Mouse (Mus musculus) stomach, embryonic 16.5 days (tissue): Measurements from ENCODE around the gene Lrguk. TPM values are rescaled to one million over a fixed set of nuclear protein-coding genes. Genes with fewer than 3 reads are reported as not detected.

Source experiments
- ATAC-seq: fragments of 200-750 bp; cut with Nextera tagmentation; 2 replicates; pipeline ENCODE4 v1.8.0; 2017; ENCODE audit warnings: moderate number of reproducible peaks, moderate TSS enrichment; ENCODE audit not compliant: insufficient read depth, low FRiP score
- H3K27ac ChIP-seq: fragments of 300-500 bp; sonication (generic); 2 replicates; pipeline ENCODE4 v1.5.1; 2014; ENCODE audit warnings: low read length
- H3K27me3 ChIP-seq: fragments of 300-500 bp; sonication (generic); 2 replicates; pipeline ENCODE4 v1.6.1; 2014; ENCODE audit warnings: low read length, control low read depth, mixed read lengths; ENCODE audit not compliant: control insufficient read depth, insufficient read depth
- H3K36me3 ChIP-seq: fragments of 300-500 bp; sonication (generic); 2 replicates; pipeline ENCODE4 v1.6.1; 2014; ENCODE audit warnings: low read length; ENCODE audit not compliant: control insufficient read depth, insufficient read depth
- H3K4me1 ChIP-seq: fragments of 300-500 bp; sonication (generic); 2 replicates; pipeline ENCODE4 v1.6.1; 2014; ENCODE audit warnings: low read length, control low read depth, mixed read lengths; ENCODE audit not compliant: control insufficient read depth, insufficient read depth
- H3K4me2 ChIP-seq: fragments of 300-500 bp; sonication (generic); 2 replicates; pipeline ENCODE4 v1.6.1; 2014; ENCODE audit warnings: low read depth, low read length, mixed read lengths
- H3K4me3 ChIP-seq: fragments of 300-500 bp; sonication (generic); replicated peaks from 2 replicates; pipeline ENCODE4 v1.5.1; 2014; ENCODE audit warnings: mild to moderate bottlenecking, low read length
- H3K9ac ChIP-seq: fragments of 300-500 bp; sonication (generic); 2 replicates; pipeline ENCODE4 v1.6.1; 2014; ENCODE audit warnings: low read length
- H3K9me3 ChIP-seq: fragments of 300-500 bp; sonication (generic); replicated peaks from 2 replicates; pipeline ENCODE4 v1.6.1; 2016; ENCODE audit warnings: low read length, control low read depth; ENCODE audit not compliant: control insufficient read depth
- WGBS: fragments of 180-500 bp; shearing (Covaris S2); extraction: QIAGEN DNeasy Blood & Tissue Kit; methylation state at CpG from one replicate; pipeline ENCODE4 v1.1.7; 2014; 5-methylcytosine and 5-hydroxymethylcytosine counted together
- polyA plus RNA-seq: library from polyadenylated mRNA; unstranded; fragments of >200 nt; fragmentation: Nextera tagmentation; extraction: Ambion mirVana; gene quantifications from 2 replicates; pipeline ENCODE4 v1.2.1, GENCODE M21; 2015

The Lrguk gene
- polyA plus RNA-seq, 1 experiment from 2014 or later = 0.44 TPM

DNA sequence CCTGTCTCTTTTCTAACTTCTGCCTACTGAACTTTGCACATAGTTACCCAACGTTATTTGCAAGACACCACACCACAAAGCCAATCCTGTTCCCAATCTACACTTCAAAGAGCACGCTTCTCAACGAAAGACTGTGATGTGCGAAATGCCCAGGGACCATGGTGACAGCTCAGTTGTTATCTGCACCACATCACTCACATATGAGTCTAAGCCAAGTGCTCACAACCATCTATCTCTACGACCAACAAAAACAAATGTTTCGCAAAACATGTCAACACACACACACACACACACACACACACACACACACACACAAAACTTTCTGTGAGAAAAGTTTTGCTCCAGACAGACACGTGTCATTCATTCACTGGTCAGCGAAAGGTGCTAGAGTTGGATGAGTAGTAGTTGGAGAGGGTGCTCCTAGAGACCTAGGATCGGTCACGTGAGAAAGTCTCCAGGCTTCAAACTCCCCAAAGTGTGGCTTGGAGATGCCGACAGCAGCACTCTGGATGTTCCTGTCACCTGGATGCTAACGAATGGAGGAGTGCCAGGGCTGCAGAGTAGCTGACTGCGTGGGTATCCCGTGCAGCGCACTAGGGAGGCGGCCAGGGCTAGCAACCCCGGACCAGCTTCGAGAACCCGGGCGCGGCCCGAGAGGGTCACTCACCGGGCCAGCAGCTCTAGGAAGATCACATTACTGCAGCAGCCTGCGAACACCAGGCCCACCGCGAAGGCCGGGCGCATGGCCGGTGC is 147.0 kb downstream of the Lrguk start:
- Histone ChIP-seq H3K4me1 (peaks cover 6% of the 10 kb centered on the region), H3K4me2 (peak overlapping the region; percentile 58), H3K27me3 (no peaks in the 10 kb centered on the region), H3K4me3 (peak overlapping the region; percentile 86), H3K27ac (peak overlapping the region; percentile 72), H3K9me3 (no peaks in the 10 kb centered on the region), H3K36me3 (no peaks in the 10 kb centered on the region), H3K9ac (peak overlapping the region; percentile 85)
- peak; percentile 74 for ATAC-seq
- 2% methylated on average over 29 of the region's 29 CpGs for WGBS

DNA sequence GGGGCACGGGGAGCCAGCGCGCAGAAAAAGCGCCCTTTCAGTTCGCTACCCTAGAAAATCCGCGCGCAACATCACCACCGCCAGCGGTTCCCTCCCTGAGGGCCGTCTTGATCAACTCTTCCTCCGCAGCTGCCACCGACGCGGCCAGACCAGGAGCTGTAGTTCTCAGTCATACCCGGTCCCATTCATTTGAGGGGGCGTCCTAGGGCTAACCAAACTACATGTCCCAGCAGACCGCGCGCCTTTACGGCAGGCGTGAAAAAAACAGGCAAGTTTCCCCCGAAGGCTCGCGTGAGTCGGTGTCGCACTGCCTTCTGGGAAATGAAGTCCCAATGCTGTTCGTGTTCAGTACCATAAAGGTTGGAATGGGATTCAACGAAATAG is 147.6 kb downstream of the Lrguk start, which contains the start of gene Slc35b4:
Gene Slc35b4, minus strand, starts transcription at position 248 of the 384 bp plus-strand sequence.
- Histone ChIP-seq H3K4me2 (peak within 1 kb of the TSS; percentile 58), H3K27ac (peak within 1 kb of the TSS; percentile 72), H3K9me3 (no peaks in the 10 kb centered on the region), H3K9ac (peak within 1 kb of the TSS; percentile 85), H3K4me3 (peak within 1 kb of the TSS; percentile 86), H3K27me3 (no peaks in the 10 kb centered on the region), H3K4me1 (peaks cover 6% of the 10 kb centered on the region), H3K36me3 (no peaks in the 10 kb centered on the region)
- under 1% methylated on average over 29 of the region's 29 CpGs for WGBS
- peak; percentile 99 for ATAC-seq

DNA sequence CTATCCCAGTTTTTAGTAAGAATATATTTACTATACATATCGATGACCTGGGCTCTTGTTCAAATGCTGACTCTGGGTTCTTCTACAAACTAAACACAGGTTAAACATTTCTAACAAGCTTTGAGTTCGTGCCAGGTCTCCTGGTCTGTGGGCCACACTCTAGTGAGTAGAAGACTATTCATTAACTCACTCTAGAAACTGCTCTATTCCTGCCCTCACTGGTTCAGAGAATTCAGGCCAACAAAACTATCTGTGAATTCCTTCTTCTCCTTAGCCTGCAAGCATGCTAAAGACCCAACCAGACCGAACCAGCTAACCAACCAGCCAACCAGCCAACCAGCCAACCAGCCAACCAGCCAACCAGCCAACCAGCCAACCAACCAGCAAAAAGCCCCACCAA is 149.8 kb downstream of the Lrguk start:
- H3K27ac ChIP-seq = no peak overlapping the region
- WGBS = 78% methylated on average over 3 of the region's 3 CpGs

DNA sequence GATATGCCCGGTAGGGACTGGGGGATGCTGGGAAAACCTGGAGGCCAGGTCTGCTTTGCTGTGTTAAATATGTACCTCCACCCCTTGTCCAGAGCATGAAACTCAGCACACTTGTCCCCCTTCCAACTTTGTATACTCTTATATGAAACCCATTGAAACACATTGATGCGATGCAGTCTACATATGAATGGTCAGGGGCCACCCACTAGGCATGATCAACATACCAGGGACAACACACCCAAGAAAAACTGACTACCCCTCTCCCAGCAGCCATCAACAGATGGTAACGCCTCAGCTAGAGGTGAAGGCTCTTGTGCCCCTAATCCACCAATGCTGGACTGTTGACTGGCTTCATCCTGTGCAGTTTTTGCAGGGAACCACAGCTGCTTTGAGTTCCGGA is 150.7 kb downstream of the Lrguk start:
- H3K27ac ChIP-seq = no peak overlapping the region
- no peak overlapping the region for H3K4me3 ChIP-seq
- H3K9ac ChIP-seq = no peak overlapping the region
- no peak overlapping the region for H3K4me2 ChIP-seq
- WGBS = 91% methylated on average over 4 of the region's 4 CpGs
- ATAC-seq = no peak
- no peaks in the 10 kb centered on the region for H3K9me3 ChIP-seq
- H3K27me3 ChIP-seq = no peaks in the 10 kb centered on the region
- H3K4me1 ChIP-seq = peaks cover 6% of the 10 kb centered on the region
- no peaks in the 10 kb centered on the region for H3K36me3 ChIP-seq

More for the DNA sequence above, 149.8 kb downstream of the Lrguk start:
- H3K9me3 ChIP-seq = no peaks in the 10 kb centered on the region
- no peak overlapping the region for H3K9ac ChIP-seq
- H3K36me3 ChIP-seq = no peaks in the 10 kb centered on the region
- no peak for ATAC-seq
- no peak overlapping the region for H3K4me2 ChIP-seq
- H3K4me3 ChIP-seq = no peak overlapping the region
- peaks cover 6% of the 10 kb centered on the region for H3K4me1 ChIP-seq
- no peaks in the 10 kb centered on the region for H3K27me3 ChIP-seq

DNA sequence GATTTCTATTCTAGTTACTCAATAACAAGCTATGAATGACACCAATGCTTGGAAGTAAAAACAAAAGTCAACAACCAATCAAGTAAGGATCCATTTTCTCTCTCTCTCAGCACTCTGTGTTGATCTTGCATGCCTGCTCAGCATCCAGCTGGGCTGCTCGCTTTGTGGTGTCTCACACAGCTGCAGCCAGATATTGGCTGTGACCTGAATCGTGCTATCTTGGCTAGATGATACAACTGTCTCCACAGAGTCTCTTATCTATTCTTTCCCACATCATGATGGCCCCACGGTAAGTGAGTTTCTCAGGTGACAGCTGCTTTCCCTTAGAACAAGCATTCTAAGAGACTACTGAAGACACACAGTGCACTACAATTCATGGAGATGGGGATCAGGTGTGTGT is 152.7 kb downstream of the Lrguk start:
- H3K9ac ChIP-seq = no peak overlapping the region
- no peak overlapping the region for H3K4me3 ChIP-seq
- WGBS = 57% methylated on average over 3 of the region's 3 CpGs
- no peaks in the 10 kb centered on the region for H3K27me3 ChIP-seq
- H3K4me1 ChIP-seq = no peaks in the 10 kb centered on the region; the same call in 1 of the 2 replicates
- H3K4me2 ChIP-seq = no peak overlapping the region
- H3K9me3 ChIP-seq = no peaks in the 10 kb centered on the region
- H3K27ac ChIP-seq = no peak overlapping the region
- H3K36me3 ChIP-seq = no peaks in the 10 kb centered on the region
- ATAC-seq = no peak

DNA sequence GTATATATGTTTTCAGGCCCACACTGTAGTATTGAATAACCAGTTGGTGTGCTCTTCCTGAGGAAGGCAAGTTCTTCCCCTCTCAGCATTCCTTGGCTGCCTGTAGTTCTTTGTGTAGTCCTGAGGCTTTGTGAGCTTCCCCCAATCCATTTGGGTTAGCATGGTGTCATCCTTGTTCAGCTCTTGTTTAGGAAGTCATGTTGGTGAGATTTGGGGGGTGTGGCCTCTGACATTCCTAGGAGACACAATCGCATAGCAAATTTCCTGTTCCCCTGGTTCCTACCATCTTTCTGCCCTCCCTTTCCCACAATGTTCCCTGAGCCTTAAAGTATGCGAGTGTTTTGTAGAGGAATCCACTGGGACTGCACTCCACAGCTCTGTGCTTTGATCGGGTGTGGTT is 154.1 kb downstream of the Lrguk start:
- Histone ChIP-seq H3K9me3 (no peaks in the 10 kb centered on the region), H3K4me2 (no peak overlapping the region), H3K4me1 (no peaks in the 10 kb centered on the region), H3K4me3 (no peak overlapping the region), H3K27me3 (no peaks in the 10 kb centered on the region), H3K27ac (no peak overlapping the region), H3K9ac (no peak overlapping the region), H3K36me3 (no peaks in the 10 kb centered on the region)
- no peak for ATAC-seq
- 81% methylated on average over 3 of the region's 3 CpGs for WGBS

Other genes starting within 250 kb of the Lrguk start
- 43.4 and 44.3 TPM in 2 replicates for gene Slc35b4, start 147.7 kb downstream of the Lrguk start, polyA plus RNA-seq